In the genomic region with DNA sequence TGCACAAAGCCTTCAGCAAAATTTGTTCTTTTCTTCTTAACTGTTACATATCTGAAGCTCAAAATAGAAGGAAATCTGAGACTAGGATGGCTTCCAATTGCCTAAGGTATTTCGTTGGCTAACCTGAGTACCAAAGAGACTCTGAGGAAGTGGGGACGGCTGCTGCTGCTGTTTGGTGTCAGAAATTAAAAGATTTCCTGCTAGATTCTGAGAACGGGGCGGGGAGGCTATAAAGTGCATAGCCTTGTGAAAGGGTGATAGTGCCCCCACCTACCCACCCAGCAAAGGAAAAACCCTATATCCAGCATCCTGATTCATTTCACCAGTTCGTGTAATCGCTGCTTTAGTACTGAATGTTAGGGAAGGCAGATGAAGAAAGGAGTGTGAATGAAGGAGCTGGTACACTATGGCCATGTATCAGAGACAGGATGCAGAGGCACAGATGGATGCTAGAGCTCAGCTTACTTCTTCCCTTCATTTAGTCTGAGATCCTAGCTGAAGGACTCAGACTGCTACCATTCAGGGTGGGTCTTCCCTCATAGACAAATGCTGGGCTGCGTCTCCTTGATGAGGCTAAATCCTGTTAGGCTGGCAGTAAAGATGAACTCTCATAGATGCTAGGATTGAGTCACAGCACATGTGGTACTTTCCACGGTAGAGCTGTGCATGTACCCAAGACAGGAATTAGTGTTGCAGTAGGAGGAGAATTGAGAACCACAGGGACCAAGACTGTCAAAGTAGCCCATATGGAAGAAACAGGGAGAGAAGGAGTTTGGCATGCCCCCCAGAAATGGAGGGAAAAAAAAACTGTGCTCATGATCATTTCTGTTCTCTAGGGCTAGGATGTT, we compare ENCODE assay signal across 12 mouse cellular contexts.
DNase-seq lines count a peak whose midpoint lies in the region.
"Had no signal": no experiment of that assay in that cellular context is flagged by ENCODE, and none has a peak within 500 bp of the region (broad histone marks: within the 10 kb centered on the region; RNA-seq: fewer than 3 reads in every experiment).

No protein-coding gene starts in this region.

- peak; percentile 21 to 36 for DNase-seq in frontal cortex, adult 2 months (ENCODE audit: extremely low spot score in 1 of 2, low spot score in 1 of 2)
- DNase-seq in frontal cortex, postnatal 25 days (ENCODE audit: low spot score in 2 of 2): no peak
- peak; percentile 32 to 37 for DNase-seq in right cerebral cortex, postnatal 10 days (ENCODE audit: low spot score in 2 of 2)
- DNase-seq in right cerebral cortex, postnatal 4 days: no peak
- peak; percentile 12 to 47 for DNase-seq in left cerebral cortex, postnatal 14 days (ENCODE audit: low spot score in 2 of 2)
- peak; percentile 39 for DNase-seq in thymus, postnatal 25 days
- DNase-seq in embryo, embryonic 10 days (ENCODE audit: low spot score): no peak
- DNase-seq in heart, postnatal 4 days: no peak
- DNase-seq: heart, adult 18-20 months; heart, postnatal 14 days; kidney, adult 11 months; liver had no signal

- intact Hi-C loops in left cerebral cortex, postnatal 14 days (cut with DNase I): no loop called here

Comparison
In these comparisons a context has a peak if more than half of its experiments do, and no peak if none do; other contexts are left out.
1. DNase-seq: peak in frontal cortex, adult 2 months (2 of 2), right cerebral cortex, postnatal 10 days (2 of 2), left cerebral cortex, postnatal 14 days (2 of 2) and thymus, postnatal 25 days (single experiment); none in frontal cortex, postnatal 25 days (0 of 2), right cerebral cortex, postnatal 4 days (single experiment), embryo, embryonic 10 days (single experiment) and heart, postnatal 4 days (single experiment).